Mouse (Mus musculus): ENCODE measurements at regions not wholly inside any gene's neighbourhood (a gene's known extent, or its start where the extent isn't known, plus 50 kb on each side); places are given as distances from the start of the nearest gene placed in this dataset.

DNA sequence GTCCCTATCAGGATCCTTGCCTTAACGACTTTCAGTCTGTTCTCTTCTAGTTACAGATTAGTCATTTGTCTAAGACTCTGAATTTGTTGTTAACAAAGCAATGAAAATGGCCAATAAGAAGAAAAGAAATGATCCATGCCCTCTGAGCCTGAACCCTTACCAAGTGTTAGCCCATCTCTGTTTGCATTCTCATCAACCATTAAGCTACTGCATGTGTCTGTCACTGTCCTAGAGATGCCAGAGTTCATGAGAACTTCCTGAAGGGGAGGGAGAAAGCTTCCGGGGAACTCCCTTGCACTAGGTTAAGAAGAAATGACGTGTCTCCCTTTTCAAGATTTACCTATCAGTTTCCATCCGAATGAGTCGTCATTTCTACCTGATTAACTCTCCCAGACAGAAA, 106.7 kb upstream of the Zfp462 start:
- ATAC-seq (replicated peaks) = no peak
- no peaks in the 10 kb centered on the region for H3K36me3 ChIP-seq
- no peak overlapping the region for H3K27ac ChIP-seq (replicated peaks)
- no peak overlapping the region for H3K9ac ChIP-seq (replicated peaks)
- H3K9me3 ChIP-seq = no peaks in the 10 kb centered on the region
- no peak overlapping the region for H3K4me3 ChIP-seq
- H3K4me2 ChIP-seq (replicated peaks) = no peak overlapping the region
- H3K4me1 ChIP-seq = peaks cover 9% of the 10 kb centered on the region; the same call in 1 of the 2 replicates
- H3K27me3 ChIP-seq = no peaks in the 10 kb centered on the region
- 27% methylated on average over 5 of the region's 5 CpGs for WGBS

DNA sequence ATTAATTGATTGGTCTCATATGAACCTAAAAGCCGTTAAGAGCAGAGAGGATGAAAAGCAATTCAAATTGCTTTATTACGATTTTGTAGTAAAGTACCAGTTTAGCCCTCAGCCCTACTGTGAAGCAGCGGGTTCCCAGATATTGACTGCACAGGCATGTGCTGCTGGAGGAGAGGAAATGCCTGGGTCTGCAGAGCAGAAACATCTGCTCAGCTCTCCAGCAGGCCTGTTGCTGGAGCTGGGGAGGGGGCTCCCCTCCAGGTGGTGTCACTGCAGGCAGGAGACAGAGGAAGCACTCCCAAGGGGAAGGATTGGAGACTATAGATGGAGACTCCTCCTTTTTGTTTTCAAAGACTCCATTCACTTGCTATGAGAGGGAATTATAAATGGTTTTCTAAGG, 106.1 kb upstream of the Zfp462 start:
- 24% methylated on average over 3 of the region's 3 CpGs for WGBS
- Histone ChIP-seq H3K27me3 (no peaks in the 10 kb centered on the region), H3K9ac (replicated peaks) (no peak overlapping the region), H3K9me3 (no peaks in the 10 kb centered on the region), H3K4me1 (peaks cover 9% of the 10 kb centered on the region; the same call in 1 of the 2 replicates), H3K4me3 (no peak overlapping the region), H3K27ac (replicated peaks) (no peak overlapping the region), H3K36me3 (no peaks in the 10 kb centered on the region), H3K4me2 (replicated peaks) (no peak overlapping the region)
- peak; percentile 67; the same call in 1 of the 2 replicates for ATAC-seq (replicated peaks)

DNA sequence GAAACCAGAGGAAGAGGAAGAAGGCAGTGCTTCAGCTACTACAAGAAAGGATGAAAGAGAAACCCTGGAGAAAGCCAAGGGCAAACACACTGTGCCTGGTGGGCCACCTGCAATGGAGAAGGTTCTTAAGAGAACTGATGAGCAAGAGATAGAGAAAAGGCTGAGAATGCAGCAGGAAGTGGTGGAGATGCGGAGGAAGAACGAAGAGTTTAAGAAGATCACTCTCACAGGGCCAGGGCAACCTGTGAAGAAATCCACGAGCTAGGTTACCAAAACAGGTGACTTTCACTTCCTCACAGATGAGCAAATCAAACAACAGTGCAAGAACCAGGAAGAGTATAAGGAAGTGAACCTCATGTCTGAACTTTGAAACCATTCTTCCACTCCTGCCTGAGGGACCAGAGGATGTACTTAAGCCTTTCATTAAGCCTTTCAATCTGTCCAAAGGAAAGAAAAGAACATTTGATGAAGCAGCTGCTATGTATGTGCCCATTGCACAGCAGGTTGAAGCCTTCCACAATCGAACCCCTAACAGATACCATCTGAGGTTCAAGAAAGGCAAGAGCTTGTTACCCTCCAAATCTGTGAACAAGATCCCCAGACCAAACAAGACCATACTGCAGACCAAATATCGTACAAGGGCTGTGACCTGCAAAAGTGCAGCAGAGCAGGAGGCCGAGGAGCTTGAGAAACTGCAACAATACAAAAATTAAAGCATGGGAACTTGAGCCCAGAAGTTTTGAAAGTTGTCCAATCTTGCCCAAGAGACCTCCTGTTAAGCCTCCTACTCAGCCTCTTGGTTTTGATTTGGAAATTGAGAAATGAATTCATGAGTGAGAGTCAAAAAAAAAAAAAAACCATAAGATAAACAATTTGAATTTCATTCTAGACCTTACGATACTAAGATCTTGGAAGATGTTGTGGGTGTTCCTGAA, 91.6 kb upstream of the Zfp462 start:
- no peaks in the 10 kb centered on the region for H3K36me3 ChIP-seq
- no peaks in the 10 kb centered on the region for H3K9me3 ChIP-seq
- no peak for ATAC-seq (replicated peaks)

DNA sequence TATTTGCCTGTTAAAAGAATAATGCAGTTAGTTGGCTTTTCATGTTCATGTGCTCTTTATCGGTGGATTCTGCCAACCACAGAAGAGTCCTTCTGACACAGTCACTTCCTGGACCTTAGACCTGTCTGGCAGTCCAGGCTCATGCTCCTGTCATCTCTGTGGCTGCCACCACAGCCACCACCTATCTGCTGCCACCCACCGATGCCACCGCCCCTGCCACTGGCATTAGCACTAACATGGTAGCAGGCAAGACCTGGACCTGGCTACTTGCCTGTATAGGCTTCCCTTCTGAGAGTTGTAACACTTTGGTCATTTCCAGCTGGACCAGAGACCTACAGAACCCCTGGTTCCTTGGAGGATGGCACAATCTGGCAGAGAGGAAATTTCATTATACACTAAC, 86.2 kb upstream of the Zfp462 start:
- Histone ChIP-seq H3K4me3 (no peak overlapping the region), H3K27me3 (no peaks in the 10 kb centered on the region), H3K27ac (replicated peaks) (no peak overlapping the region), H3K4me1 (no peaks in the 10 kb centered on the region), H3K9ac (replicated peaks) (no peak overlapping the region), H3K4me2 (replicated peaks) (no peak overlapping the region), H3K36me3 (no peaks in the 10 kb centered on the region), H3K9me3 (no peaks in the 10 kb centered on the region)
- ATAC-seq (replicated peaks) = no peak
- WGBS = over 99% methylated on average over 3 of the region's 3 CpGs

More for the DNA sequence above, 91.6 kb upstream of the Zfp462 start:
- Histone ChIP-seq H3K4me3 (no peak overlapping the region), H3K27me3 (no peaks in the 10 kb centered on the region), H3K9ac (replicated peaks) (no peak overlapping the region), H3K27ac (replicated peaks) (no peak overlapping the region), H3K4me1 (no peaks in the 10 kb centered on the region), H3K4me2 (replicated peaks) (no peak overlapping the region)
- WGBS = 83% methylated on average over 7 of the region's 7 CpGs

DNA sequence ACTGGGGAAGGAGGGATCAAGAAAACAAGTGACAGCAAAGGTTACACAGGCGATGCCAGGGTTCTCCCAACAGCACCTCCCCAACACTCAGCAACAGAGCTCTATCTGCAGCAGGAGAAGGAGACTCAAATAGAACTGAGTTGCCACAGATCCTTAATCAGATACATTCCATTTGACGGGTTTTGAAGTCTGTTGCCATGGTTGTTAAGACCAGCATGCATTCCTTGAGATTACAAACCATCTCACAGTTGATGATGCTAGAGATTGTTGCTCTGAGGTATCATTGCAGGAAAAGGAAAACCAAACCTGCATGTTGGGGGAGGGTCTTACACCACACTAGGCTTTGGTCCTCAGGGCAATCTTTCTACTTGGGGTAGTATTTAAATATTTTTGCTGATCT, 78.8 kb upstream of the Zfp462 start:
- H3K9ac ChIP-seq (replicated peaks) = no peak overlapping the region
- H3K9me3 ChIP-seq = no peaks in the 10 kb centered on the region
- no peaks in the 10 kb centered on the region for H3K4me1 ChIP-seq
- 60% methylated on average over 2 of the region's 2 CpGs for WGBS
- no peak overlapping the region for H3K27ac ChIP-seq (replicated peaks)
- H3K36me3 ChIP-seq = no peaks in the 10 kb centered on the region
- no peaks in the 10 kb centered on the region for H3K27me3 ChIP-seq
- H3K4me3 ChIP-seq = no peak overlapping the region
- no peak overlapping the region for H3K4me2 ChIP-seq (replicated peaks)
- no peak for ATAC-seq (replicated peaks)

DNA sequence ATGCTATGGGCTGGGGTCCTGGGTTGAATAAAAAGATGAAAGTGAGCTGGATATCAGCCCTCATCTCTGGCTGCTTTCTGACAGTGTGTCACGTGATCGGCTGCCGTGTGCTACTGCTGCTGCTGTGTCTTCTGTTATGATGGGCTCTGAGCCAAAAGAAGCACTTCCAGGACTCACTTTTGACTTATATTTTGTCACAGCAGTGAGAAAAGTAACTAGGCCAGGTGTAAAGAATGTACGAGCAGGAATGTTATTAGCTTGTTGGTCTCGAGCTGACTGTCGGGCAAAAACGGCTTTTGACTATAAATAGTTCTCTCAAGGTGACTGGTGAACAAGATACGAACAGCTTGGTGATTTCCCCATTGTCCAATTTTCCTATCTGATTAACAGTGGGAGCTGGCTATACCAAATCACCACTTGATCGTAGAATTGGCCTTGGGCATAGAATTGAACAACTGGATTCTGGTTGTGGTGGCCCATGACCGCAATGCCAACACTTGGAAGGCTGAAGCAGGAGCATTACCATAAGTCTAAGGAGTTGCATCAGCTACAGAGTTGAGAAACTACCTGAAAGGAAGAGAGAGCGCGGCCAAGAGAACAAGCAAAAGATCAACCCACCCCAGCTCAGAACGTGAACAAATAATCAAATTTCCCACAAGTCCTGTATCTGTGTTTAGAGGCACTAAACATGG, 70.6 kb upstream of the Zfp462 start:
- Histone ChIP-seq H3K9me3 (no peaks in the 10 kb centered on the region), H3K36me3 (no peaks in the 10 kb centered on the region), H3K4me3 (no peak overlapping the region), H3K4me1 (no peaks in the 10 kb centered on the region), H3K9ac (replicated peaks) (no peak overlapping the region), H3K27me3 (no peaks in the 10 kb centered on the region), H3K27ac (replicated peaks) (no peak overlapping the region), H3K4me2 (replicated peaks) (no peak overlapping the region)
- no peak for ATAC-seq (replicated peaks)
- 92% methylated on average over 13 of the region's 13 CpGs for WGBS

DNA sequence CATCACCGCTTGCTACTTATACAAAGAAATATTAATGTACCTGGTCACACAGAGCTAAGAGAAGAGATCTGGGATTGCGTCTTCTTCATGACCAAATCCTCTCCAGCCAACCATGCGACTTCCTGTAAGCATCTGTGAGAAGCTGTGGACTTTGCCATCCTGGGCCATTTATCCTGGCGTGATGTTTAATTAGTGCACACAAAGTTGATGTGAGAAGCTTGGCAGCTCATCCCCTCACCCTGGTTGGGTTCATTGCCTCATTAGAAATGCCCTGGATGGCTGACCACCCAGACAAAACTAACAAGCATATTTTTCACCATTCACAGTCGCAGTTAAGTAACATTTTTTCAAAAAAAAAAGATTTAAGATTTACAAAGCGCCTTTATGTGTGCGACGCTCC, 69.3 kb upstream of the Zfp462 start:
- no peak for ATAC-seq (replicated peaks)
- H3K4me1 ChIP-seq = no peaks in the 10 kb centered on the region
- no peak overlapping the region for H3K9ac ChIP-seq (replicated peaks)
- no peak overlapping the region for H3K4me3 ChIP-seq
- WGBS = 88% methylated on average over 8 of the region's 8 CpGs
- no peaks in the 10 kb centered on the region for H3K9me3 ChIP-seq
- H3K4me2 ChIP-seq (replicated peaks) = no peak overlapping the region
- no peaks in the 10 kb centered on the region for H3K36me3 ChIP-seq
- no peaks in the 10 kb centered on the region for H3K27me3 ChIP-seq
- no peak overlapping the region for H3K27ac ChIP-seq (replicated peaks)

DNA sequence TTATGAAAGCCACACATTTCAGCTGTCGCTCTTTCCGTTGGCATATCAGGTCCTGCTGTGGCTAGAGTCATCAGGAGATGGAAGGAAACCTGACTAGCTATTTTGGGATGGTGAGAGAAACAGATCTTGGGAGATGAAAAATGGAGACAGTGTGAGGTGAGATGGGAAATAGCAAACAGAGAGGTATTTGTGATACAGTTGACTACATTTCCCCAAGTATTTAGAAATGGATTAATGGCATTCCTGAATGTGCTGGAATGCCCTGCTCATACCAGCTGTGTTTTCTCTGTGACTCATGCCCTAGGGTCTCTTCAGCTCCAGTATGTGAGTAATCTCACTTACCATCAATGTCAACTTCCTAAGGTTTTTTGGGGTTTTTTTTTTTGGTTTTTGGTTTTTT, 67.5 kb upstream of the Zfp462 start:
- H3K4me1 ChIP-seq = no peaks in the 10 kb centered on the region
- no peak overlapping the region for H3K9ac ChIP-seq (replicated peaks)
- no peak overlapping the region for H3K27ac ChIP-seq (replicated peaks)
- no peak overlapping the region for H3K4me3 ChIP-seq
- H3K36me3 ChIP-seq = no peaks in the 10 kb centered on the region
- no peaks in the 10 kb centered on the region for H3K27me3 ChIP-seq
- no peak overlapping the region for H3K4me2 ChIP-seq (replicated peaks)
- ATAC-seq (replicated peaks) = no peak
- WGBS = 89% methylated on average over 2 of the region's 2 CpGs
- H3K9me3 ChIP-seq = no peaks in the 10 kb centered on the region

DNA sequence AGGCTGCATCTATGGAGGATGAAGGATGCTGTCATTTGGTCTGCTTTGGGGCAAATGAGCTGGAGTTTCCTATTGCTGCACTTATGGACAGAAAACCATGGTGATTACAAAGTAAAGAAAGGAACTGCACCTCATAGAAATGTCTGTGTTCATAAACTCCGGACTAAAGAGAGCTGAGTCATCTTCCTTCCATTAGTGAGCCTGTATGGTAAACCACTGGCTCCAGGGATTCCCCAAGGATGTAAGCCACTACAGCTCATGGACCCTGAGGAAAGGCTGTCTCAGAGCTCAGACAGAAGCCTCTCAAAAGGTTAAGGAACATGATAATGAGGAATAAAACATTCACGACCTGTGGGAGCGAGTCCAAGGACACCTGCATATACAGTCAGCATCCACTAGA, 66.3 kb upstream of the Zfp462 start:
- H3K27me3 ChIP-seq = no peaks in the 10 kb centered on the region
- H3K4me1 ChIP-seq = no peaks in the 10 kb centered on the region
- H3K9me3 ChIP-seq = no peaks in the 10 kb centered on the region
- no peak overlapping the region for H3K4me3 ChIP-seq
- no peak for ATAC-seq (replicated peaks)
- H3K9ac ChIP-seq (replicated peaks) = no peak overlapping the region
- H3K4me2 ChIP-seq (replicated peaks) = no peak overlapping the region
- 91% methylated on average over 3 of the region's 3 CpGs for WGBS
- H3K27ac ChIP-seq (replicated peaks) = no peak overlapping the region
- no peaks in the 10 kb centered on the region for H3K36me3 ChIP-seq

DNA sequence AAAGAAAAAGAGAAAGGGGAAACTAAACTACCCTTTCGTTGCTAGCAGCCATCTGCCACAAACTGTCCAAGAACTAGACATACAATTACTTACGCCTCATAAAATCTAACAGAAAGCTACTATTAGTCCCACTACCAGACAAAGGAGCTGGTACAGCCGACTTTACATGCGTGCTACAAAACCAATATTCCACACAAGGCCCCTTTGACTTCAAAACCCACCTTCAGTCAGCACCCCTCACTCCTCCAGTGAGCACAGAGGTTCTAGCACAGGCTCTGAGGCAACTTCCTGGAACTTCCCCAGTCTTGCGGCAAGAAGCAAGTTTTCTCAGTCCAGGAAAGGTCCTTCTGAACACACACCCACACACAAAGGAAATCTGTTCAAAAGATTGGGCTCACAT, 51.6 kb upstream of the Zfp462 start:
- H3K27me3 ChIP-seq = no peaks in the 10 kb centered on the region
- H3K36me3 ChIP-seq = no peaks in the 10 kb centered on the region
- no peak overlapping the region for H3K4me2 ChIP-seq (replicated peaks)
- H3K9ac ChIP-seq (replicated peaks) = no peak overlapping the region
- no peak for ATAC-seq (replicated peaks)
- peaks cover 3% of the 10 kb centered on the region; the same call in 1 of the 2 replicates for H3K4me1 ChIP-seq
- 73% methylated on average over 5 of the region's 5 CpGs for WGBS
- no peak overlapping the region for H3K4me3 ChIP-seq
- H3K9me3 ChIP-seq = no peaks in the 10 kb centered on the region
- no peak overlapping the region for H3K27ac ChIP-seq (replicated peaks)
